Mouse (Mus musculus) left cerebral cortex, adult 11 months (tissue): ENCODE results near the gene Slc6a13.
A peak's percentile ranks its signal among the peaks of the same experiment; 100 is the strongest.

Experiments used
- DNase-seq: peaks from one replicate; pipeline ENCODE4 v3.0.0; 2022; ENCODE audit warnings: low spot score

The Slc6a13 gene

DNA sequence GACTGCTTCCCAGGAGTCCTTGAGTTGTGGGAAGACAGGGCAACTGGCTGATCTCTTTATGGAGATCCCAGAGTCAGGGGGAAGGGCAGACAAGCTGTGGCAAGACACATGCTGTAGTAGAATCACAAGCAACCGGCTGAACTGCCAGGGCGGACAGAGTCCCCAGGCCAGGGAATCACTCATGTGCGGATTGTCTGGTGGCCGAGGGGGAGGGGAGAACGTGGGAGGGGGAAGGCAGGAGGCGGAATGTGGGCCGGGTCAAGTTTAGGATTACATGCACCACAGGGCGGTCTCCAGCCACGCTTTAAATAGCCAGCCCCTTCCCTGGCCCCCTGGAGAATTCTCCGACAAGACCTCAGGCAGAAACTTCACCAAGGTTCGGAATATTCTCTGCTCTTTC, at the start of gene Slc6a13:
Gene Slc6a13, plus strand, starts transcription at position 274 of the 400 bp plus-strand sequence.
- no peak for DNase-seq

DNA sequence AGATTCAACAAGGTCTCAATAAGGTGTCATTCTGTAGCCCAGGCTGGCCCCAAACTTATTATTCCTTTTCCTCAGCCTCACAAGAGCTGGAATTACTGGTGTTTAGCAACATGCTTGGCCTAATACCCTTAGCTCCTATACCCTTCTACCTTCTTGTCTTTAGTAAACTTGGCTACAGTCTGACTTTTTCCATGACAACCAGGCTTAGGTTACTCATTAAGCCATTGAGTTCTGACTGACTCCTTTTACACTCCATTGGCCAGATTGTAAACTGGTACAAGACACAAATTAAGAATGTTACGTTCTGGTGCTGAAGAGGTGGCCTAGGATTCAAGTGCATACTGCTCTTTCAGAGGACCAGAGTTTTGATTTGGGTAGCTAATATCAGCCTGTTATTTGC, 49.6 kb upstream of the Slc6a13 start:
- DNase-seq: no peak

DNA sequence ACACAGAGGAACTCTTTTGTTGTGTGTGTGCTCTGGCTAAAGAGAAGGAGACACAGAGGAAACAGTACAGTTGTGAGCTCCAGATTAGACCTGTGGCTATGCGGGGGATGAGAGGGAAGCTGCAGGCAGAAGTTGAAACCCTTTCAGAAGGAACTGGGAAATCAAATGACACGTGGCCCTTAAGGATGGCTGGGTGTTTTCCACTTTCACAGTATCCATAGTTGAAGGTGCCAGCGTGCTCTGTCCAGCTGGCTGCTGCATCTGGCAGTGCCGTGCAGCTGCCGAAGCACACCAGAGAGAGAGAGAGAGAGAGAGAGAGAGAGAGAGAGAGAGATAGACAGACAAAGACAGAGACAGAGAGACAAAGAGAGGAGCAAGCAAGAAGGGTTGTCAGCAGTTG, 48.8 kb upstream of the Slc6a13 start:
- DNase-seq: no peak

DNA sequence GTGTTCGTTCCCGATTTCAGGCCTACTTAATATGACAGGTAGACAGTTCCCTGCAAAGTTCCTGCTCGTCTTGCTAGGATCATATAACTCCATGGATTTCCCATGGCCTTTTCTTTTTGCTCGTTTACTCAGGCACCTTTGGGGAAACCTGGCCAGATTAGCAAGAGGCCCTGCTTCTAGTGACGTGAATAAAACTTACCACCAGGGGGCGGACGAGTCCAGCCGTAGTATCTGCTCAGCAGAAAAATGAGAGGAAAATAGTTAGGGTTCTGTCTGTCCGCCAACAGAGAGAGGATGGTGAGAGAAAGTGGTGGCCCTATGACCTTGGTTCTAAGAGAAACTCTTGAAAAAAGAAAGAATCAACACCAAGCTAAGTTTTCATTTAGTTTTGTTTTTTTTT, 39.5 kb upstream of the Slc6a13 start:
- DNase-seq: peak; percentile 36

DNA sequence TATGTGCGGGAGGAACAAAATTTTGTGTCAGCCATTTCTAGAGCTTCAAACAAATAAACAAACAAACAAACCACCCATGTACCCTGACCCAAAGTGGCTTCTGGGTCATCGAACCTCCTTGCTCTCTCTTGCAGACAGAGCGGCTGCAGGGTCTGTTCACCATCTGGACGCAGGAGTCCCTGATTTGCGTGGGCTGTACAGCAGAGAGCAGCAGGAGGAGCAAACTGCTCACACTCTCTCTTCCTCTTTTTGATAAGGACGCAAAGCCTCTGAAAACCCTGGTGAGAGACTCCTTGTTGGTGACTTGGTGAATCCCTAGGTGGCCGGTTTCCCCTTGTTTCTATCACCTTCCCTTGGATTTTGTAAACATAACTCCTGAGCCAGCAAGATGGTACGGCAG, 38.8 kb upstream of the Slc6a13 start:
- DNase-seq: no peak

DNA sequence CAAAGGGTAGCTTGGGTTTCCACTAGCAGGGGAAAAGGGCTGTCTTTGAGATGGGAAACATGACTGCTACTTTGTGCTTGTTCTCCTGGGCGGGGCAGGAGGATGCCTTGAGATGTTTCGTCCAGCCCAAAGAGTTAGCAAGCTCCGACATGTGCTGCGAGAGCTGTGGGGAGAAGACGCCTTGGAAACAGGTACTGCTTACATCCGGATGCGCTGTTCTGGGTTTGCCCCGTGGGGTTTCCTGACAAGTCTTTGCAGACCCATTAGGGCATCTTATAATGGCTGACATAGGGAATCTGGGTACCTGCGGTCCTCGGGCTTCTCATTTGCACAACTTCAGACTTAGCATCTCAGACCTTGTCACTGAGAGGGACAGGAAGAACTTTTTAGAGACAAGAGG, 38.0 kb upstream of the Slc6a13 start:
- DNase-seq: no peak

DNA sequence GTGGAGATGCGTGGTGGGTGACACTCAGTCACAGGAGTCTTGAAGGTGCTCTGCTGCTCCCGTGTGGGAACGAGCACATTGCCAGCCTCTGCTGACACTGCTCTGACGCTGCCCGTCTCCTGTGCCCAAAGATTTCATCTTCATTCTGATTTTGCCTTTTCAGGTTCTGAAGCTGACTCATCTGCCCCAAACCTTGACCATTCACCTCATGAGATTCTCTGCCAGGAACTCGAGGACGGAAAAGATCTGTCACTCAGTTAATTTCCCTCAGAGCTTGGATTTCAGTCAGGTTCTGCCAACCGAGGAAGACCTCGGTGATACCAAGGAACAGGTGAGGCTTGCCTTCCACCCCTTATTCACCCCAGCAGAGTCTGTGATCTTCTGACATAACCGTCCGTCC, 37.5 kb upstream of the Slc6a13 start:
- DNase-seq: no peak

DNA sequence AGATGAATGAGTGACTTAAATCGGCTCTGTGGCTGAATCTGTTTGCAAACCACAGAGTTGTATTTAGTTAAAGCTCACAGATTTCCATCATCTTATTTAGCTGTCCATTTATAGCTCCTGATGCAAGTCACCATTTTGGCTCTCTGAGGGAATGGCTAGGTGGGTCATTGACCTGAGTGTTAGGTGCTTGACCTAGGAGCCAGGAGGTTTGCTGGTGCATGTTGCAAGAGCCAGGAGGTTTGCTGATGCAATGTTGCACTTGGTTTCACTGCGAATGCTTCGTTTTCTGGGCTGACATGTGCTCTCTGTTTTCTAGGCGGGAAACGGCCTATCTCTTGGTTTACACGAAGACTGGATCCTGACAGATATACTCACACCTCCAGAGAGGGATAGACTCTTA, 29.9 kb upstream of the Slc6a13 start:
- DNase-seq: no peak

DNA sequence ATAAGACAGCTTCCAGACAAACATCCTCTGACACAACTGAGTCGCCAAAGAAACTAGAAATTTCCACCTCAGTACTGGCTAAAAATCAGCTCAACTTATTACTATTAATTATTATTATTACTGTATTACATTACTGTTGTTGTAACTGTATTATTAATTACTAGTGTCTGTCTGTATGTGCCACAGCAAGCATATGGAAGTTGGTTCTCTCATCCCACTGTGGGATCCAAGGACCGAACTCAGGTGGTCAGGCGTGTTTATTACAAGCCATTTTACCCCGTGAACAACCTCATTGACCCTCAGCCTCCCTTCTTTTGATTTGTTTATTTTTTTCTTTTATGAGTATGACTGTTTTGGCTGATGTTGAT, 28.3 kb upstream of the Slc6a13 start:
- DNase-seq: no peak

DNA sequence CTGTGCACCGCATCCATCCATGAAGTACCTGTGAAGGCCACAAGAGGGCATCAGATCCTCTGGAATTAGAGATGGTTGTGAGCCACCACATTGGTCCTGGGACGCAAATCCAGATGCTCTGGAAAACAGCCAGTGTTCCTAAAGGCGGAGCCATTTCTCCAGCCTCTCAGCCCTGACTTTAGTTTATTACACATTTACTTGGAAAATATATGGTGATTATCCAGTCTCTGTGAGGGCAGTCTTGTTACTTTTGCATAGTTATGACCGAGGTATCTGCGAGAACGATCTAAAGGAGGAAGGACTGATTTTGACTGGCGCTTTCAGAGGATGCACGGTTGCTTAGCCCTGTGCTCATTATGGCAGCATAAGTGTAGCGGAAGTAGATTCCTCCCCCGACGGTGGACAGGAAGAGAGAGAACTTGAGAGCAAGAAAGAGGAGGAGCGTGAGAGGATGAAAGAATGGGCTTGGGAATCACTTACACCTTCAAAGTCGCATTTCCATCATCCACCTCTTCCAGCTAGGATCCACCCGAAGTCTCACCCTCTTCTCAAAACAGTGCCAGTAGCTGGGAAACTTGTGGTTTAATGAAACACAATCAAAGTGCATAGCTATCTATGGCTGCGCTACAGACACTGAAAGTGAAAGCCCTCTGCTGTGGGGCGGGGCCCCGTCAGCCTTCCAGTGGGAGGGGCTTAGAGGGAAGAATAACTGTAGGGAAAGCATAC, 27.8 kb upstream of the Slc6a13 start:
- peak; percentile 80 for DNase-seq

DNA sequence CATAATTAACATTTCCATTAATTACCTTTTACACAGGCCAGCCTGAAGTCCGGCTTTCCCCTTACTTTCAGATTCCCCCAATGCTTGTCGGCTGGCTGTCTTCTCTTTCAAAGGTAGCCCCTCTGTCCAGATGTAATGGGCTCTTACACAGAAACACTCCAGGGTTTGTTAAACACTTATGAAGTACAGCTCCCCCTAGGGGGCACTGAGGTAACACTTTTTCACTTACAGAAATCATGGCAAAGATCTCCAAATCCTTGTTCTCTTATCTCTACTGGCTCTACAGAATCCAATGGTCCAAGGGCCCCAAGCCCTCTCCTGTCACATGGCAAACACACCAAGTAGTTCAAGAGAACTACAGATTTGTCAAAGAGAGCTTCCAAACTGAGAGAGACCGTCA, 25.7 kb upstream of the Slc6a13 start:
- peak; percentile 17 for DNase-seq

DNA sequence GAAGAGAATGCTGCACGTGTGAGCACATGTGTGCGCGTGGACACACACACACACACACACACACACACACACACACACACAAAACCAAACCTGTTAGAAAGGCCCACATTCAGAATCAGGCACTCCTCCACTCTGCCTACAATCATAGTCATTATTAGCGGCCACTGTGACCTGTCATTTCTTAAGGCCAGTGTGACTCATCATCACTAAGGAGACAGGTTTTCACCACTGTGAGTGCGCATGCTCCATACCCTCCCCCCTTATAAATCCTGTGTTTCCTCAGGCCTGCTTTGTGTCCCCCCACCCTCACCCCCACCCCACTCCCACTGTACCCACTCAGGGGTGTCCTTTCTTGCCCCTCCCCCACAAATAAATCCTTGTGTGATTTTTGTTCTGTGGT, 15.9 kb upstream of the Slc6a13 start:
- DNase-seq: no peak

DNA sequence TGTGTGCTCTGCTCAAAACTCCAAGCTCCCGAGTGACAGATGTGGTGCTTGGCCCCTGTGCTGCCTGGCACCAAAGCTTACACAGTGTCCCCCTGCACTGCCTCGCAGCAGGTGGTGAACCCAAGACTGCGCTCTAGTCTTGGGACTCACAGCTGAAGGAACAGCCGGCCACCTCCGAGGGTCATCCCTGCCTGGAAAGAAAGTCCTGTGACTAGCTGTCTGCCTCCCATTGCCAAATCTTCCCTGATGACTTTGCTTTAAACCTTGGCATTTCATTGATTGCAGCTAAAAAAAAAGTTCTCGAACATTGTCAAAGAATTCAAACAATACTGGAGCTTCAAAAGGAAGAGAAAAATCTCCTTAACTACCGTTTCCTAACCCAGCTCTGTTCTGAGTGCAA, 710 bp upstream of the Slc6a13 start:
- no peak for DNase-seq

DNA sequence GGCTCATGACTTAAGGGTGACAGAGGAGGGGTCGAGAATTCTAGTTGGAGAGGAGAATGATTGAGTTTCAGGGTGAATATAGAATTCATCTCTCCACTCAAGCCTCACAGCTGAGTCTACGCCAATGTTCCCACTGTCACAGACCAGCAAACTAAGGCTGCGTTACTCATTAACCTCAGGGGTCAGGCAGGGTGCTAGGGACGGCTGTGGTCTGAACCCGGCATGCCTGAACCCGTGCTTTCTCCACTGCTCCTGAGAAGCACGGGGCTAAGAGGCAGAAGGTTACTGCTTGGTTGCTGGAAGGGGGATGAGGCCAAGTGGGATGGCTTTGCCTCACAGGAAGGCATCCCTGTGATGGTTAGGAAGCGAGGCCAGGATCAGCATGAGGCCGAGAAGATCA, 477 bp downstream of the Slc6a13 start:
- no peak for DNase-seq

DNA sequence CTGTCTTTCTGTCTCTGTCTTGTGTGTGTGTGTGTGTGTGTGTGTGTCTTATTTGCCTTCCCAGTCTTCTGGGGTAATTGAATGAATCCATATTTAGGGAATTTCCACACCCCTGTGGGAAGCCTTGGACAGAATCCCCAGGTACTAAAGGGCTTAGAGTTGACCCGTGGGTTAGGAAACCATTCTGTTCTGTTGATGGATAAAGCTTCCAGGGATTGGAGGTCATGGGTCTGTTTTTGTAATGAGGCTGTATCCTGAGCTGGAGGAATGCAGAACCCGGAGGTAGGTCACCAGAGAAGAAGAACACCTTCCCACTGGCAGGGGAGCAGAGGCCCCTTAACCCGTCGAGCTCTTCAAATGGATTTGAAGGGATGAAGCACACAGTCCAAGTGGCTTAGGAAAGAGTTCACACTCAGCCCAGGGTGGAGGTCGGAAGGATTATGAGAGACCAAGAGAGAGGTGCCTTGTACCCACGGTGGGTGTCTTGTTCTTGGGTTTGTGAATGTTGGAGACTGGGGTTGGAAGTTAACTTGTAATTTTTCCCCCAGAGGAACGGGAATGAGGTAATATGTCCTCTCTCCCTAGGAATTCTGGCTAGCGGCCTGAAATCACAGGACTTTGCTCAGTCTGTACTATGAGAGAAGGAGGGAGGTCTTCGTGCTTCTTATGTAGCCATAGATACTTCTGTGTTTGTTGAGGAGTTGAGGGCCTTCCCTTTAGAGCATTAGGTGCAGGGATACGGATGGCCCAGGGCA, 3.6 kb downstream of the Slc6a13 start:
- no peak for DNase-seq

DNA sequence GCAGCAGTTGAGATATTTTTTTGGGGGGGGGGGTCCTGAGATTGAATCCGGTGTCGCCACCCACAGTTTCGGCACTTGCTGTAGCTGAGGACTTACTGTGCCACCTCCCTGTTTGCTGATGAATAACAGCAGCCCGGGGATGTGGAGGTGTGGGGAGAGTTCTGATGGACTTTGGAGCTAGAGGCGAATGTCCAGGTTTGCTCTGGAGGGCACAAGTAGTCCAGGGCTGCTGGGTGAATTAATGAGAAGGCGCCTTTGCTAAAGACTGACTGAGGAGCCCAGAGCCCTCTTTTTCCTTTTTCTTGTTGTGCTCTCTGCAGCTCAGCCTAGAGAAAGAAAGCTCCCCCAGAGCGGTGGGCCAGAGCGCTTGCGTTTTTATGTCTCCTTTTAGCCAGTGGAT, 4.6 kb downstream of the Slc6a13 start:
- DNase-seq: no peak

DNA sequence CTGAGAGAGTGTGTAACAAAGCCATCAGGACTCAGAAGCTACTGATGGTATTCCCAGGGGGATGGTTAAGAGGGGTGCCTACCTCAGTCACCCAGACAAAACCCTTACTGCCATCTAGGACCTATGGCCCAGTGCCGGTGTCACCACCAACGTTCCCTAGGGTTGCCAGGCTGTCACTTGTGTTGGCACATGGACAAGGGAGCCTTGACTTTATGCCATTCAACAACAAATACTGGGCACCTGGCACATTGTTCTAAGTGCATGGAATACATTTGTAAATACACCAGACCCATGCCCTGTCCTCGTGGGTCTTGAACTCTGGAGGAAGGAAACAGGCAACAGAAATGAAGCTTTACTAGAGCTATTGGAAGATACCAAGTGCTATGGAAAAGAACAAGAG, 5.5 kb downstream of the Slc6a13 start:
- no peak for DNase-seq

DNA sequence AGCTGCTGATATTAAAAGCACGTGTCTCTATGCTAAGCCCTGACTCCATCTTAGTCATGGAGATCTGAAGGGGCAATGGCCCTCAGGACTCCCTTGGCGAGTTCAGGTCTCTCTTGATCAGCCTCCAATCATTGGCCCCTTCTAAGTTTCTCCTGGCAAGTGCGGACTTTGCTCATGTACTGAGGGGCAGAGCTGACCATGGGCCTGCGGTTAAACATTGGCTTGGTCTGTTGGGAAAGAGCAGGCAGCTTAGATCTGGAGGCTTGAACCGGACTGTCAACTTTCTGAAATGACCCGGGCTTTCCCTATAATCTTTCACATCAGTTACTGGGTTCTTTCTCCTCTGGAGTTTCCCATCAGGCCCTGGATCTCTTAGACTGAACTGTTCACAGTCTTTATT, 11.0 kb downstream of the Slc6a13 start:
- DNase-seq: no peak

DNA sequence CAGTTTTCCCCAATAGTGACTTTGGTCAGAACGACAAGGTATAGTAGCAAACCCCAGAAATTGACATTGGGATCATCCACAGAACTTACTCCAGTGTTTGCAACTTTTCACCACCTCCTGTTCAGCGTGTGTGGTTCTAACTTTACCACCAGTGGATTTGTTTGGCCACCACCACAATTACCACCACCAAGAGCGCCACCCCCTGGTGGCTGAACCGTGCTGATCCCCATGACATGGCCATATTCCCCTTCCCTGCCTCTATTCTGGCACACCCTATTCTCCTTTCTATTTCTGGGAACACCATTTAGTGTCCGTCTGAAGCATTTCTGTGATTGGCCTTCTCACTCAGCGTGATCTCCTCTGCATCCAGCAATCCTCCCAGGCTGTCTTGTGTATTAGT, 19.1 kb downstream of the Slc6a13 start:
- no peak for DNase-seq

DNA sequence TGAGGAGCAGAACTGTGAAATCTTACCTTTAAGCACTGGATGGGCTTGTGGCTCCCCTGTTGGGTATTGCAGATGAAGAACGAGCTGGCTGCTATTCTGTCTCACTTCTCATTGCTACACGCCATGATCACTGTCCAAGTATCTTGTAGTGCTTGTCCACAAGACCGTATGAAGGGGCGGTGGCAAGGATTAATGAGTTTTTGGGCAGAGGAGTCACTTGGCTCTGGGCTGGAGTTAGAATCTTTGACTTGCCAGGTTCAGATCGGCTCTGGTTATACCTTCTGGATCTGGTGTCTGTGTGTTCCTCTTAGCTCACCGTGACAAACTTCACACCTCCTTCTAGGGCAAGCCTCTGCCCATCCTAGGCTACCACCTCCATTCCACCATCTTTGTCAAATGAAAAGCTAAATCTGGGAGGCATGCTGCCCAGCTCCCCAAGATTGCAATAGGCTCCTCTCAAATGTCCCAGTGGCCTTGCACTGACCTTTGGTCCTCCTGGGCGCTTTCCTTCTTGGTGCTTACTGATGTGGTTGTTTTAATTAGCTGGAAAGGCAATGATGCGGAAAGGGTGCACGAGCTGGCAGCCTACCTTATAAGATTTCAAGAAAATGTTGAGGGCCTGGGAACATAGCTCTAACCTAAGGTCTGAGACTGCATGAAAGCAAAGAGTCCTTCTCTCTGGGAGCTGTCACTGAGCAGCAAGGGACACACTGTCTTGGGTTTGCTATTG, 22.5 kb downstream of the Slc6a13 start:
- DNase-seq: no peak

DNA sequence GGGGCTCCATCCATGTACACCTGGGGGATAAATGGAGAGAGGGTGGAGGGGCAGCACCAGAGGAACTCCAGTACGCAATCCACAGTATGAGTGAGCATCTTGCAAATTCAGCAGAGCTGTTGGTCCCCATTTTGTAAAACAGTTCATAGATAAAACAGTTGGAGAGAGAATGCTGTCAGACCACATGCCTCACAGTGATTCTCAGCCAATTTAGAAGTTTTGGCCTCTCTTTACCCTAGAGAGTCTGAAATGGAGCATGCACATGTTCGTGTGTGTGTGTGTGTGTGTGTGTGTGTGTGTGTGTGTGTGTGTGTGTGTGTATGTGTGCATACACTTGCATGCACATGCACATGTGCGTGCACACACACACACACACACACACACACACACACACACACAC, 25.3 kb downstream of the Slc6a13 start:
- DNase-seq: no peak

DNA sequence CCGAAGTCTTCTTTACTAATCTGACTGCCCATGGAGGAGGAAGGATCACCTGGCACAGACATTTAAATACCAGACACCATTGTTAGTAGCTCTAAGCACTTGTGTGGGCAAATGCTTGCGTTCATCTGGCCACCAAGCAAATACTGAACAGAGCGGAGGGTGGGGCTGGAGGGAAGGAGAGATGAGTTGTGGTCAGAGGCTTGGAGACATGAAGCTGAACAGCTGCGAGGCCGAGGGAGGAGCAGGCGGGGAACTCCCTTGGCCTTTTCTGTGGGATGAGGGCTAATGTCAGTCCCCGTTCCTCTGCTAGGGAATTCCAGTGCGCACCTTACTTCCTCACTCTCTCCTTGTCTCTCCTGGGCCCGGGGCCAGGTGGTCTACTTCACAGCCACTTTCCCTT, 25.7 kb downstream of the Slc6a13 start:
- DNase-seq: no peak

DNA sequence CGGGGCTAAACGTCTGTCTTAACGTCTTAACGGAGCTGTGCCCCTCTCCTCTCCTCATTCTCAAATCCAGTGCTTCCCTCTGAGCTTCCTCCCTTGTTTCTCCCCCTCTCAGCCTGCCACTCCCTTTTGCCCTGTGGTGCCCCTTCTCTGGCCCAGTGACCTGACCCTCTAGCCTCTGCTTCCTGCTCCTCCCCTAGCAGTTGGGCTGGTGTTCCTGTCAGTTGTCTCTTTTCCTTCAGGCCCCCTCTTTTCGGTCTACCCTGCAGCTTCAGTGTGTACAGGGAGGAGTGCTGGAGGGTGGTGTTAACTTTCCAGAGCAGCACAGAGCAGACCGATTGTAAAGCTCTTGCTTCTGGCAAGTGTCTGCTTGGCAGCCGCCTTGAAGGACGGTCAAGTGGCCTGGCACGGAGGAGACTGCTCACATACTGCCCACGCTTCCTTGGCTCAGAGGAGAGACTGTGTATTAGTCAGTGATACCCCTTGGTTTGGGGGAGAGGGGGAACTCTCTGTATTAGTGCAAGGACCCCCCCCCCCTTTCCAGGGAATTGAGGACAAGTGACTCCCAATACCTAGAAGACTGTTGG, 26.6 kb downstream of the Slc6a13 start:
- DNase-seq: no peak
